Mouse (Mus musculus): Measurements from ENCODE around the gene Exoc4. TPM values are rescaled to one million over a fixed set of nuclear protein-coding genes. Genes with fewer than 3 reads are reported as not detected.

The Exoc4 gene
- polyA plus RNA-seq, 1 experiment from 2014 or later: 26.9 TPM

- DNase-seq (ENCODE audit: low spot score): no peak
Observed at GRCm38 (mm10) chr6:33913964-33914363, 665.1 kb downstream of the Exoc4 start.

- no peak for DNase-seq (ENCODE audit: low spot score)
Observed at GRCm38 (mm10) chr6:33923571-33923970, 674.7 kb downstream of the Exoc4 start.

GRCm38 (mm10) chr6:33924888-33925287, 676.0 kb downstream of the Exoc4 start:
- DNase-seq (ENCODE audit: low spot score): no peak

GRCm38 (mm10) chr6:33929342-33930086, 680.6 kb downstream of the Exoc4 start:
- DNase-seq (ENCODE audit: low spot score): peak; percentile 82

GRCm38 (mm10) chr6:33930087-33930945, 681.4 kb downstream of the Exoc4 start:
- no peak for DNase-seq (ENCODE audit: low spot score)

- no peak for DNase-seq (ENCODE audit: low spot score)
Observed at GRCm38 (mm10) chr6:33937906-33938305, 689.0 kb downstream of the Exoc4 start.

GRCm38 (mm10) chr6:33939169-33939568, 690.3 kb downstream of the Exoc4 start:
- no peak for DNase-seq (ENCODE audit: low spot score)

GRCm38 (mm10) chr6:33946911-33947489, 698.1 kb downstream of the Exoc4 start:
- peak; percentile 34 for DNase-seq (ENCODE audit: low spot score)

- DNase-seq (ENCODE audit: low spot score): no peak
Observed at GRCm38 (mm10) chr6:33950113-33950512, 701.2 kb downstream of the Exoc4 start.

GRCm38 (mm10) chr6:33955469-33955868, 706.6 kb downstream of the Exoc4 start:
- no peak for DNase-seq (ENCODE audit: low spot score)

- DNase-seq (ENCODE audit: low spot score): no peak
Observed at GRCm38 (mm10) chr6:33958281-33958680, 709.4 kb downstream of the Exoc4 start.

GRCm38 (mm10) chr6:33960766-33961165, 711.9 kb downstream of the Exoc4 start:
- no peak for DNase-seq (ENCODE audit: low spot score)

- no peak for DNase-seq (ENCODE audit: low spot score)
Observed at GRCm38 (mm10) chr6:33963092-33963491, 714.2 kb downstream of the Exoc4 start.

- no peak for DNase-seq (ENCODE audit: low spot score)
Observed at GRCm38 (mm10) chr6:33965571-33965970, 716.7 kb downstream of the Exoc4 start.

- DNase-seq (ENCODE audit: low spot score): no peak
Observed at GRCm38 (mm10) chr6:33968746-33969145, 719.9 kb downstream of the Exoc4 start.

- no peak for DNase-seq (ENCODE audit: low spot score)
Observed at GRCm38 (mm10) chr6:33972801-33973200, 723.9 kb downstream of the Exoc4 start.

GRCm38 (mm10) chr6:33976576-33976975, 727.7 kb downstream of the Exoc4 start:
- no peak for DNase-seq (ENCODE audit: low spot score)

- DNase-seq (ENCODE audit: low spot score): no peak
Observed at GRCm38 (mm10) chr6:33977448-33977847, 728.6 kb downstream of the Exoc4 start.

GRCm38 (mm10) chr6:33977880-33978279, 729.0 kb downstream of the Exoc4 start:
- no peak for DNase-seq (ENCODE audit: low spot score)

- DNase-seq (ENCODE audit: low spot score): peak; percentile 44
Observed at GRCm38 (mm10) chr6:33982709-33983108, 733.8 kb downstream of the Exoc4 start.

- no peak for DNase-seq (ENCODE audit: low spot score)
Observed at GRCm38 (mm10) chr6:33987132-33987531, 738.2 kb downstream of the Exoc4 start.
